Mouse (Mus musculus): ENCODE results near the gene Tuba4a.

DNA sequence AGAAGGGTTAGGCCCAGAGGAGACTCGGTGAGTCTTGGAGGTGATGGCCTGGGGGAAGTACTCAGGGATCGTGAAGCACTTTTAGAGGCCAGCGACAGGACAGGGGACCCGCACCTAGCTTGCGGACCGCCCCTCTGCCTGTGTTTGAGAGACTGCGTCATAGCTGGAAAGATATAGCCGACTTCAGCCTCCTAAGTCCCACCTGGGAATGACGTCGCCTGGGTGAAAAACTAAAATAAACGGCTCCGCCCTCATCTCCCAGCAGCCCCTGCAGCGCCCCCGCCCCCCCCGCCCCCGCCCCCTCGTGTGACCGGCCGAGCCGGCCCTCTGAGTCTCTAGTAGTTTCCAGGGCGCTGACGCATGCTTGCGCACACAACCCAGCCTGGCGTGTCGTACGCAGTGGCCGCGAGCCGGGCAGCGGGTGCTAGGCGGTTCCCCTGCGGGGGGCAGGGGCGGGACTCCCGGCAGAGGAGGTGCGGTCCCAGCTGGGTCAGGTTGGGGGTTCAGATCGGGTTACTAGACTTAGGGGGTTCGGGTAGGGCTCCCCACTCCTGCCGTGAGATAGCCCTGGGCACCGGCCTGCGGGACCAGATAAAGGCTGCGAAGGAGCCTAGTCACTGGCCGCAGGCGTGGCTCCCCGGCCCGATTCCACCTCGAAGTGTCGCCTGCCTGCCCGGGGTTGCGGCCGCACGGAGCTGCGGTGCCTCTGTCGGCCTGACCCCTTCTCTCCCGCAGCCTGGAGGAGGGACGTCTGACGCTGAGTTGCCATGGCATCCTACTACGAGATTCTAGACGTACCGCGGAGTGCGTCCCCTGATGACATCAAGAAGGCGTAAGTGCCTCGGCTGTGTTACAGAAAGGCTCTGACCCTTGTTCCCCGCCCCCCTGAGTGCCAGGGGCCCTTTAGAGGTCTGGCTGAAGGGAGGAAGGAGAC is 16.7 kb upstream of the Tuba4a start, which contains the start of gene Dnajb2:
- peak; percentile 72 for TF ChIP-seq POLR2A (IDR thresholded peaks at IDR 0.05; ENCODE audit: low read depth, low read length)
- TF ChIP-seq CTCF (IDR thresholded peaks at IDR 0.05; ENCODE audit: extremely low read depth, insufficient read length, insufficient replicate concordance, low read depth, low read length), result no peak
